Mouse (Mus musculus) inflammation-experienced regulatory T-cells, adult 6 months (primary cell): ENCODE data around the gene Nacad. TPM values are rescaled to one million over a fixed set of nuclear protein-coding genes. Genes with fewer than 3 reads are reported as not detected.
"Not testable (repeated sequence)": the region's sequence is repeated elsewhere in the genome, so short reads cannot be mapped to it uniquely, and the experiment has no call there.

Source experiments
- ATAC-seq: one replicate; pipeline ENCODE4 v1.8.0; 2017
- polyA plus RNA-seq, 3 experiments: library from polyadenylated mRNA; unstranded; fragments of 100-300 nt; shearing (Covaris generic); gene quantifications; one replicate each; pipeline ENCODE4 v1.2.1; 2017

Nacad gene
- not detected for polyA plus RNA-seq

- peak; percentile 17 for ATAC-seq
These were observed at the start of gene Nacad for GRCm38 (mm10) chr11:6605491-6606399. Gene Nacad, minus strand, starts transcription at chr11:6606053.

GRCm38 (mm10) chr11:6654903-6655302, 49.0 kb upstream of the Nacad start:
- ATAC-seq = peak; percentile 71

GRCm38 (mm10) chr11:6652978-6653377, 47.1 kb upstream of the Nacad start:
- ATAC-seq = not testable (repeated sequence)

GRCm38 (mm10) chr11:6650519-6650918, 44.7 kb upstream of the Nacad start:
- ATAC-seq = no peak

- no peak for ATAC-seq
These were observed 42.2 kb upstream of the Nacad start for GRCm38 (mm10) chr11:6647831-6648724.

GRCm38 (mm10) chr11:6644566-6644965, 38.7 kb upstream of the Nacad start:
- ATAC-seq = no peak

- no peak for ATAC-seq
These were observed 33.2 kb upstream of the Nacad start for GRCm38 (mm10) chr11:6639072-6639471.

GRCm38 (mm10) chr11:6638537-6638936, 32.7 kb upstream of the Nacad start, which contains the start of gene Wap:
Gene Wap, minus strand, starts transcription at chr11:6638637.
- ATAC-seq = no peak

- ATAC-seq = no peak
These were observed 30.3 kb upstream of the Nacad start for GRCm38 (mm10) chr11:6636150-6636549.

GRCm38 (mm10) chr11:6629655-6630054, 23.8 kb upstream of the Nacad start:
- no peak for ATAC-seq

GRCm38 (mm10) chr11:6628568-6628967, 22.7 kb upstream of the Nacad start:
- no peak for ATAC-seq

GRCm38 (mm10) chr11:6627731-6628130, 21.9 kb upstream of the Nacad start:
- ATAC-seq = peak; percentile 33

- ATAC-seq = no peak
These were observed 20.5 kb upstream of the Nacad start for GRCm38 (mm10) chr11:6626388-6626772.

- ATAC-seq = peak; percentile 84
These were observed 19.9 kb upstream of the Nacad start, which contains the start of gene Tbrg4 for GRCm38 (mm10) chr11:6625478-6626387. Gene Tbrg4, minus strand, starts transcription at chr11:6626067.

GRCm38 (mm10) chr11:6624619-6625382, 18.9 kb upstream of the Nacad start:
- no peak for ATAC-seq

GRCm38 (mm10) chr11:6623704-6624103, 17.9 kb upstream of the Nacad start:
- ATAC-seq = no peak

- no peak for ATAC-seq
These were observed 9.7 kb upstream of the Nacad start for GRCm38 (mm10) chr11:6615250-6616205.

GRCm38 (mm10) chr11:6605021-6605481, 802 bp downstream of the Nacad start:
- ATAC-seq = no peak

- ATAC-seq = no peak
These were observed 1.3 kb downstream of the Nacad start for GRCm38 (mm10) chr11:6604604-6604936.
